ENCODE assay signal across 10 mouse cellular contexts in the genomic region with DNA sequence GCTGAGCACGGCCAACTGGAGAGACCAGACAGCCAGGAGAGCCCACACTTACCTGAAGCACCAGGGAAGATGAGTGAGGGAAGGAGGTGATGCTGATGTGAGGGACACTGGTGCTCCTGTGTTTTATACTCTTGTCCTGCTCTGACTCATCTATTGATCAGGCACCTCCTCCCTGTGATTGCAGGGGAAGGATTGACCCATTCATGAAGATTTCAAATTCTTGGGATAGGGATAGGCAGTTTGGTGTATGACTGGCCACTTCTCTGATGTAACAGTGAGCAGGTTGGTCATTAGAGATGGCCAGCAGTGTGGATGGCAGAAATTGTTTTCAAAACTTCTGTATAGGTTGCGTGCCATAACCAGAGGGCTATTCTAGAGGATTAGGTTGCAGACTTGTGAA. TPM values are rescaled to one million over a fixed set of nuclear protein-coding genes. Genes with fewer than 3 reads are reported as not detected.
A peak's percentile ranks its signal among the peaks of the same experiment; 100 is the strongest.
DNase-seq lines count a peak whose midpoint lies in the region; ATAC-seq lines count a peak whose summit lies in the region.
"Had no signal": no experiment of that assay in that cellular context is flagged by ENCODE, and none has a peak within 500 bp of the region (broad histone marks: within the 10 kb centered on the region; RNA-seq: fewer than 3 reads in every experiment).

A gene (minus strand): TSS at position 101 of the 400 bp plus-strand sequence.

- no peaks in the 10 kb centered on the region for H3K36me3 ChIP-seq in heart, embryonic 10.5 days
- H3K36me3 ChIP-seq in lung, embryonic 15.5 days: no peaks in the 10 kb centered on the region
- H3K36me3 ChIP-seq in limb, embryonic 12.5 days: no peaks in the 10 kb centered on the region
- no peaks in the 10 kb centered on the region for H3K36me3 ChIP-seq in stomach, embryonic 16.5 days (ENCODE audit: control insufficient read depth, insufficient read depth, low read length)

- no peak within 1 kb of the TSS for H3K27ac ChIP-seq in heart, embryonic 10.5 days
- no peak within 1 kb of the TSS for H3K27ac ChIP-seq in lung, embryonic 15.5 days
- peak within 1 kb of the TSS; percentile 84; the same call in 1 of the 2 replicates for H3K27ac ChIP-seq in limb, embryonic 12.5 days
- H3K27ac ChIP-seq in stomach, embryonic 16.5 days (ENCODE audit: low read length): no peak within 1 kb of the TSS

- H3K4me1 ChIP-seq in heart, embryonic 10.5 days: no peaks in the 10 kb centered on the region; the same call in 1 of the 2 replicates
- 0 out of 2 replicates have a peak, but pooled peaks cover 5% of the 10 kb centered on the region for H3K4me1 ChIP-seq in lung, embryonic 15.5 days
- 0 out of 2 replicates have a peak, but pooled peaks cover 5% of the 10 kb centered on the region for H3K4me1 ChIP-seq in limb, embryonic 12.5 days (replicated peaks)
- no peaks in the 10 kb centered on the region for H3K4me1 ChIP-seq in stomach, embryonic 16.5 days (ENCODE audit: control insufficient read depth, insufficient read depth, low read length)

- peak within 1 kb of the TSS; percentile 92; the same call in 1 of the 2 replicates for H3K4me3 ChIP-seq in heart, embryonic 10.5 days
- H3K4me3 ChIP-seq in lung, embryonic 15.5 days: peak within 1 kb of the TSS; percentile 57; the same call in 1 of the 2 replicates
- peak within 1 kb of the TSS; percentile 72 for H3K4me3 ChIP-seq in limb, embryonic 12.5 days (replicated peaks)
- H3K4me3 ChIP-seq in stomach, embryonic 16.5 days (replicated peaks; ENCODE audit: low read length): peak within 1 kb of the TSS; percentile 71; the same call in 1 of the 2 replicates

- H3K9me3 ChIP-seq in heart, embryonic 10.5 days: no peaks in the 10 kb centered on the region
- H3K9me3 ChIP-seq in lung, embryonic 15.5 days: no peaks in the 10 kb centered on the region
- H3K9me3 ChIP-seq in limb, embryonic 12.5 days: no peaks in the 10 kb centered on the region
- no peaks in the 10 kb centered on the region for H3K9me3 ChIP-seq in stomach, embryonic 16.5 days (replicated peaks; ENCODE audit: control insufficient read depth, low read length)

- peak within 1 kb of the TSS; percentile 99 for H3K4me2 ChIP-seq in lung, embryonic 15.5 days
- H3K4me2 ChIP-seq in limb, embryonic 12.5 days: peak within 1 kb of the TSS; percentile 79
- peak within 1 kb of the TSS; percentile 98; the same call in 1 of the 2 replicates for H3K4me2 ChIP-seq in stomach, embryonic 16.5 days (ENCODE audit: low read depth, low read length)

- 81% methylated on average over 2 of the region's 2 CpGs for WGBS in heart, embryonic 10.5 days
- 84% methylated on average over 2 of the region's 2 CpGs for WGBS in lung, embryonic 15.5 days
- 89% methylated on average over 2 of the region's 2 CpGs for WGBS in limb, embryonic 12.5 days
- 76% methylated on average over 2 of the region's 2 CpGs for WGBS in stomach, embryonic 16.5 days

- H3K9ac ChIP-seq in lung, embryonic 15.5 days: no peak within 1 kb of the TSS
- H3K9ac ChIP-seq in limb, embryonic 12.5 days (replicated peaks): no peak within 1 kb of the TSS; the same call in 1 of the 2 replicates
- no peak within 1 kb of the TSS for H3K9ac ChIP-seq in stomach, embryonic 16.5 days (ENCODE audit: low read length)

- intact Hi-C loops in heart, postnatal 10 days (cut with DNase I): no loop called here

- peaks cover 35% of the 10 kb centered on the region for H3K27me3 ChIP-seq in heart, embryonic 10.5 days (ENCODE audit: insufficient read depth, poor library complexity, severe bottlenecking)
- H3K27me3 ChIP-seq in lung, embryonic 15.5 days: peaks cover 51% of the 10 kb centered on the region
- peaks cover 32% of the 10 kb centered on the region for H3K27me3 ChIP-seq in limb, embryonic 12.5 days
- H3K27me3 ChIP-seq in stomach, embryonic 16.5 days (ENCODE audit: control insufficient read depth, insufficient read depth, low read length): peaks cover 25% of the 10 kb centered on the region

- no peak for ATAC-seq in lung, embryonic 15.5 days (ENCODE audit: borderline replicate concordance, extremely low read depth, low FRiP score, low TSS enrichment)
- no peak for ATAC-seq in limb, embryonic 12.5 days (ENCODE audit: insufficient number of reproducible peaks, insufficient read depth, low FRiP score, low TSS enrichment, low read depth)
- no peak for ATAC-seq in stomach, embryonic 16.5 days (ENCODE audit: insufficient read depth, low FRiP score)
- no peak for ATAC-seq in CD4-positive, CD25-positive, alpha-beta regulatory T cell, adult 4 months

- DNase-seq in heart, embryonic 10.5 days (ENCODE audit: low spot score): no peak
- no peak for DNase-seq in heart, postnatal 10 days
- DNase-seq in lung, postnatal 36 days: no peak
- no peak for DNase-seq in ovary, postnatal 10 days (ENCODE audit: low spot score)
- DNase-seq: kidney, postnatal 25 days; right cerebral cortex, postnatal 14 days had no signal

RNA-seq across cellular contexts. Expression of the gene that starts here (rescaled TPM):
- polyA plus RNA-seq in heart, embryonic 10.5 days (2016; fragmentation: Nextera tagmentation; extraction: Ambion mirVana): 0.69 and 0.83 TPM in 2 replicates
- total RNA-seq in heart, postnatal 10 days (2021): not detected
- 0.38 and 0.51 TPM in 2 replicates for polyA plus RNA-seq in lung, embryonic 15.5 days (2015; fragmentation: Nextera tagmentation; extraction: Ambion mirVana)
- 3.7 and 4.7 TPM in 2 replicates for polyA plus RNA-seq in limb, embryonic 12.5 days (2016; fragmentation: Nextera tagmentation; extraction: Ambion mirVana)
- 3.1 and 4.6 TPM in 2 replicates for polyA plus RNA-seq in stomach, embryonic 16.5 days (2015; fragmentation: Nextera tagmentation; extraction: Ambion mirVana)
- polyA plus RNA-seq in CD4-positive, CD25-positive, alpha-beta regulatory T cell, adult 4 months (2017; shearing (Covaris generic)): not detected
